Mouse (Mus musculus): ENCODE measurements around the gene Enthd1.

DNA sequence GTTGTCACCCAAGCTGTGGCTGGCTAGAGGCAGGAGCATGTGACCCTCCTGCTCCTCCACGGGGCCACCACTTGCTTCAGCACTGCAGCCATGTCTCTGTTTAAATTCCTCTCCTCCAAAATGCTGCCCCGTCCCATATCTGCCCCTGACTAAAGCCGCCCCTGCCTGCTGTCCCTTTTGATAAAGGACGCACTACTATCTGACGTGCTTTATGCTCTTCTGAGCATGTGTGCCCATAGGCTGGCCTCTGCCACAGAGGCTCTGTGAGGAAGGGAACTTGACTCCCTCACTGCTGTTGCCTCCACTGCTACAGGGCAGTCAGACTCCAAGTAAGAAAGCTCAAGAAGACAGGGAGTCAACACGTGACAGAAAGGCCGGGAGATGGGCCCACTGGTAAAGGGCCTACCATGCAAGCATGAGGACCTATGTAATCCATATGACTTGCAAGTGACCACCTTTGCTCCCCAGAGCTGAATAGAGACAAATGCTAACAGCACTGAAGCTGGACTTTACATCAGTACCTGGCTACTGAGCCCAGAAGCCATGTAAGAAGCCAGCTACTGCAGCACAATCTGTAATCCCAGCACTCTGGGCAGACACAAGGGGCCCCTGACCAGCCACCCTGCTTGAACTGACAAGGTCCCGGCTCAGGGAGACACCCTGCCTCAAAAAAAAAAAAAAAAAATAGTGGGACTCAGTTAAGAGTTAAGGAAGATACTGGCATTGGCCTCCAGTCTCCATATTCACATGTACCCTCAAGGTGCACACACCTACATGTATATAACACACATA lies 32.5 kb downstream of the Enthd1 start:
- TF ChIP-seq POLR2A (IDR thresholded peaks at IDR 0.05; ENCODE audit: low read depth, low read length): no peak
- no peak for TF ChIP-seq CTCF (IDR thresholded peaks at IDR 0.05; ENCODE audit: extremely low read depth, insufficient read depth, insufficient read length, insufficient replicate concordance)

Measured in spleen, adult 2 months (tissue).